Mouse (Mus musculus) R1 (cell line): ENCODE measurements around the gene Entpd7.

ENCODE experiments used
- DNase-seq: peaks from one replicate; pipeline ENCODE4 v3.0.0-alpha.2; 2018; ENCODE audit warnings: low read depth, low spot score

Gene Entpd7

DNA sequence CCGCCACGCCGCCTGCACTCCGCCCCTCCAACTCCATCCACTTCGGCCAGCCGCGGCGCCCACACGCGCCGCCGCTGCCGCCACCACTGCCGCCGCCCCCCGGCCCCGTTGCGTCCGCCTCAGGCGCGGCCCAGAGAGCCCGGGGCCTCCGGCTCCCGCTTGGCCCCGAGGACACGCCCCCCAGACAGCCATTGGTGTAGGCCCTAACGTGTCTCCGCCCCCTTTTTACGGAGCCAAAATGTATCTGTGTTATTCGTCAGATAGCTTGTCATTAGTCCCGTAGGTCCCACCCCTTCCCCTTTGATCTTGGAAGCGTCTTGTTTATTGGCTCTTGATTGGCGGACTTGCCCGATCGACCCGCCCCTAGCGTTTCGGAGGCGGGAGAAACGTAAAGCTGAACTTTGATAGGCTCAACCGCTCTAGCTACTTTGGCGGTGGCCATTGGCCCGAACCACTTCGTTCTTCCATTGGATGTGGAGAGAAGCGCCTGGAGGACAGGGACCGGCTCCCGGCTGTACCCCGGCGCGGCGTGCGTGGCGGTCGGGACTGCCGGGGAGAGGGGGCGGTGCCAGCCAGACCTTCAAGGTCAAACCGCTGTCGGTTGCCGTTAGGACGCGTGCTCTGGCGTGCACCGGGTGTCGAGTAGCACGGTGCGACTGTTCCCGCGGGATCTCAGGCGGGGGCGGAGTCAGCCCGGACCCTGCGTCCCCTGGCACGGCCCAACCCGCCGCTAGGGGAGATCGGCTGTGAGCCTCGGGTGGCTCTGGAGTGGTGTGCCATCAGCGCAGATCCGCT lies 14.5 kb upstream of the Entpd7 start, which contains the start of gene Slc25a28:
TSS of gene Slc25a28 (minus strand) at position 152 of the 795 bp plus-strand sequence.
- peak; percentile 100 for DNase-seq

DNA sequence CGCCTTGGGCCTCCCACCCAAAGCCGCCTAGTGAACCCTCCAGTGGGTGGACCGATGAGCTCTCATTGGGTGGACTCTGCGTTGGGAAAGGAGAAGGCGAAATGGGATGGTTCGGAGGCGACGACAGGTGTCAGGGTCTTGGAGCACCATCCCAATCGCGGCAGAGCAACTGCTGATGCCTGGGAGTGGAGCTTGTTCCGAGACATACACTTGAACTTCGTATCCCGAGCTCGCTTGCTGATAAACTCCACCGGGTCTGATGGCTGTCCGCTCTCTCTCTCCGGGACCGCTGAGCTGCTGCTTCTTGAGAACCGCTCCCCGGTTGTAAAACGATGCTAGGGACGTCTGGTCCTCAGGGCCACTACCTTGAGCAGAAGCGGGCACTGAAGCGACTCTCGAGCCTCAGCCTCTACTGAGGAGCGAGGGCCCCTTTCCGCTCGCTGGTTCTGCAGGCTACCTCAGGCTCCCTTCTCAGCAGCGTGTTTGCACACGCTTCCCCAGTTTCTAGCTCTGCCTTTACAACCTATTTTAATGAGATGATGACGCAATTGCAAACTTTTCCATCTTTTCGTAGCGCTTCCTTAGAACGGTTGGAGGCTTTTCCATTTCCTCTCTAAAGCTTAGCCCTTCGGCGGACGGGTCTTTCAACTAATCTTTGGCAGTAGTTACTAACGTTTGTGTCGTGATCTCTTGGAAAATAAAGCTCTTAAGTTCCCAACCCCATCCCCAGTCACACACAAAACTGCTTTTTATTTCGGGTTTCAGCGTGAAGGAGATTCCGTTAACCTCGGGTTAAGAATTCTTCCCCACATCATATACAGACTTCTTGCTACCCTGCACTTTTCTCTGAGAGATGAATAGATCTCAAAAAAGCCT lies 13.7 kb upstream of the Entpd7 start:
- DNase-seq: peak; percentile 54

DNA sequence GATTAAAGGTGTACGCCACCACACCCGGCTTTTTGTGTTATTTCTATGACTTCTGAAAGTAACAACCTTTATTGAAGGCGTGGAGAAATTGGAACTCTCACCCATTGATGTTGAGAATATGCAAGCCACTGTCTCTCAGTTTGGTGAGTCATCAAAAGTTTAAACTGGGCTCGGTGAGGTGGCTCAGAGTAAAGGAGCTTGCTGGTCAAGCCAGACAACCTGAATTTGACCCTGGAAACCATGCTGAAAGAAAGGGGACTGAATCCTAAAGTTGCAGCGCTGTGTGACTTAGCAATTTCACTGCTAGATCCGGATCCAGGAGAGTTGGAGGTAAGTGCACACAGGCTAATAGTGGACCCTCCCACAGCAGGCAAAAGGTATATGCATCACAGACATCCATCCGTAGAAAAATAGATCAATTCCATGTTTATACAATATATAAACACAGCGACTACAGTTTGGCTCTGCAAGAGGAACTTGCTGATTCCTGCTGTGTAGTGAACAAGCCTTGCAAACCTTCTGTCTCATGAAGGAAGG lies 10.9 kb upstream of the Entpd7 start:
- no peak for DNase-seq

DNA sequence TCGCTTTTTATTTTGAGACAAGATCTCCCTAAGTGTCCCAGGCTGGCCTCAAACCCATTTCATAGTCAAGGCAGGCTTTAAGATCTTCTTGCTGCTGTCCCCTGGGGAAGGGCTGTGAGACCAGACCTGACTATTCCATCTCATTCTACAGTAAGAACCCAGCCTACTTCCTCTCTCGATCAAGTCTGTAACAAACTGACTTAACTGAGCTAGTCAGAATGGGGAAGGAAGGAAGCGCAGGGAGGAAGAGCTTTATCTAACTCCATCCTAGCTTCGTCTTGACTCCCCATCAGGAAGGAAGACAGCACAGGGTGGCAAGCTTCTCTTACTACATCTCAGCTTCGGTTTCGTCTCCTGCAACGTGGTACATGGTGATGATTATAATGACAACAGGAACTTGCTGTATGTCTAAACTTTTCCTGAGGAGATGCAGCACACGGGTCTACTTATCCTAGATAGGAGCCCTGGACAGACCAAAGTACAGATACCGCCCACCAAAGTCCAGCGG lies 9.9 kb upstream of the Entpd7 start:
- DNase-seq: no peak

DNA sequence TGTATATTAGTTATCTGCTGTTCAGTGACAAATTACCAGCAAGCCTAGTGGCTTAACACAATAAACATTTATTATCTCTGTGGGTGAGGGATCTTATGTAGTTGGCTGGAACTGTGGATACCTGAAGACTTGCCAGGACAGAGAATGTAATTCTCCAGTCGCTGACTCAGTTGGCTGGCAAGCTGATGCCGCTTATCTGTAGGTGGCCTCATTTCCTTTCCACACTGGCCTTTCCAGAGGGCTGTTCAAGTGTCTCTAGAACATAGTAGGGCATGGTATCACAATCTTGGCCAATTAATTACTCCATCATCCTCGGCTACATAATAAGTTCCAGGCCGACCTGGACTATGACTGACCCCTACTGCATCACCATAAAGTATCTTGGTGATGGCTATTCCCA lies 7.9 kb upstream of the Entpd7 start:
- no peak for DNase-seq

DNA sequence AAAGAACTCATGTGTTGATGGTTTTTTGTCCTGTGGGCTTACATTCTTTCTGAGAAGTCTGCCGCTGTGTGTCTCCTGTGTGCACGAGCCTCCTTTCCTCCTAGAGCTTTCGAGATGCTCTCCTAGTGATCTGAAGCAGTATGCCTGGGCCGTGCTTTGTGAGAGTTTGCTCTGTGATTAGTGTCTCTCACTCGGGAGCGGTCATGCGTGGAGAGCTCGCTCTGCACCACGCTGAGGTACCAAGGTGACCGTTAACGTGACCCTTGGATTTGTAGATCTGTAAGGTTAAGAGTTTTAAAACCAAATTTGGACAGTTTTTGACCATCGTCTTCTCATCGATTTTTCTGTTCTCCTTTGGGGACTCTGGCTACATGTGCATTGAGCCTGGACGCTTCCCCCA lies 3.3 kb downstream of the Entpd7 start:
- no peak for DNase-seq

DNA sequence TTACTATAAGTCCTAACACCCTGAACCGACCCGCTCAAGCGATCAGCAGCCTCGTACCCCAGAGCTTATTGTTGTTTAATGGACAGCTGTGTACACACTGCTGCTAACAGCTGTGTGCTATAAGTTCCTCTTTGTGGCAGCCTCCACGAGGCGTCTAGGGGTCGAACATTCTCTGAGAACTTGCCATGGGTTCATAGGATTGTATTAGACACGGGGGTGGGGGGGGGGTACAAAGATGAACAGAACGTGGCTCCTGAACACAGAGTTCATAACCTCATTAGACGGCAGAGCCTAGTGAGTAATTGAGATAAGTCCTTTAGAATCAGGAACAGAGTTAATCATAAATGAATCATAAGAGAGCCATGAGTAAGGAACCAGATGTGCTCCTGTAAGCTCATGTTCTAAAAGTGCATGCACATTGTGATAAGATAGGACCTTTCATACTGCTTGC lies 6.1 kb downstream of the Entpd7 start:
- DNase-seq: no peak

DNA sequence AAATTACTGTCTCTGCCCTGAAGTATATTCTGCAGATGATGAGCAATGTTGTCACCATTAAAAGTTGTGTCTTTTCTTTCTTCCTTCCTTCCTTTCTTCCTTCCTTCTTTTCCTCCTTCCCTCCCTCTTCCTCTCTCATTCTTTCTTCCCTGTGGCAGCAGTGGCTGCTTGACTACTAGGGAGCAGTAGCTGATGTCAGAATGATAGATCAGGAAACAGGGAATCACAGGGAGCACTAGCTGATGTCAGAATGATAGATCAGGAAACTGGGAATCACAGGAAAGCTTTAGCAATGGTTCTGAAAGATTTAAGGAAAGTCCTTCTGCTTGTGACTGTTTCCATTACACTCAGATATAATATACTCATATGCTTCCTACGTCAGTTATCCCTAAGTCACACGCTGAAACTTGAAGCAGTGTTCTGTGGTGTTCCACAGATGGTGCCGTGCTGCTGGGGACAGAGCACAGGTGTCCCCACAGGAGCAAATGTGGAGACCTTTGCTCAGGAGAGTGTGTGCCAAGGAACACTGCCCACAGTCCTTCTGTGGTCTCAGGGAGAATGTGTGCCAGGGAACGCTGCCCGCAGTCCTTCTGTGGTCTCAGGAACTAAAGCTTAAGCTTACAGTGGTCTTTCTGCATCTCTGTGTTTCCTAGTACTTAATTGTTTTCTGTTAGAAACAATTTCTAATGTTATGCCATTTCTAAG lies 8.3 kb downstream of the Entpd7 start:
- no peak for DNase-seq

DNA sequence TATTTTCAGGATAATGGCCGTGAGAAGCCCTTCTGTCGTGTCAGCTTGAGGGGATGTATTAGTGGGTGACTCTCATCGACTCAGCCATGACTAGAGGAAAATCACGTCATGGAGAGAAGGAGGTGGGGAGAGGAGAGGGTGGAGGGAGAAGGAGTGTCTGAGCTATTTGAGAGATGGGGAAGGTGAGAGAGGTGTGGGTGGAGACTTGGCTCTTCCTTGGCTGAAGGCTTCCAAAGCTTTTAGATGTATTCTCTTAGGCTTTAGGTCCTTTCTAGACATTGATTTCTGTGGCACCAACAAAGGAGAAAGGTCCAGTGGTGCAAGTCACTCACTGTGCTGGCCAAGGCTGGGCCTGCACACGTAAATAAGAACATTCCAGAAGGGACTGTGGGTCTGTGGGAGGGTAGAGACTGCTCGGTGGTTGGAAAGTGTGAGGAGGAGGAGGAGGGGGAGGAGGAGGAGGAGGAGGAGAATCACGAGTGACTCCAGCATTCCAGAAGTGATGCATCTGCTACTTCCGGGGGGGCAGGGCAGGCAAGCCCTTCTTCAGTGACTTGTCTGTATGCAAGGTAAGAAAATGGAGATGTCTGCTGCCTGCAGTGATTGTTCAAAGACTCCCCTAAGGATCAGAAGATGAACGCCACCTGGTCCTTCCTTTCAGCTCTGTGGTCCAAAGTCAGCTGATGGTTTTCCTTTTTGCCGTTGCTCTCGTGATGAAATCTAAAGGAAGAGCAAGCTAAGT lies 9.7 kb downstream of the Entpd7 start:
- DNase-seq: peak; percentile 56

DNA sequence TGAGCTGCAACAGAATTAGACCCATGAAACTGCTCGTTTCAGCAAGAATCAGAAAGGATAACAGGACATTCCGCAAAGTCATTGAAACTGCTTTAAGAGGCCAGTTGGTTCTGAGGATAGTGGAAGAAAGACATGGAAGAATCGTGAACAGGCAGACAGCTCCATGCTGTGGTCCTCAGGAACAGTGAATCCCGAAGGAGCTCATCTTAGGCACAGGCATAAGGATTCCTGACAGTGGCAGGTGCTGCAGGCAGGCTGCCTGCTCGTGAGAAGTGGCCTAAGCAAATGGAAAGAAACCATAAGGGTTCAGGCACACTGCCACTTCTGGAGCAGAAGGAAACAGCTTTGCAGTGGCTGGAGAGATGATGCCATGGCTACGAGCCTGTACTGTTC lies 10.3 kb downstream of the Entpd7 start:
- no peak for DNase-seq

DNA sequence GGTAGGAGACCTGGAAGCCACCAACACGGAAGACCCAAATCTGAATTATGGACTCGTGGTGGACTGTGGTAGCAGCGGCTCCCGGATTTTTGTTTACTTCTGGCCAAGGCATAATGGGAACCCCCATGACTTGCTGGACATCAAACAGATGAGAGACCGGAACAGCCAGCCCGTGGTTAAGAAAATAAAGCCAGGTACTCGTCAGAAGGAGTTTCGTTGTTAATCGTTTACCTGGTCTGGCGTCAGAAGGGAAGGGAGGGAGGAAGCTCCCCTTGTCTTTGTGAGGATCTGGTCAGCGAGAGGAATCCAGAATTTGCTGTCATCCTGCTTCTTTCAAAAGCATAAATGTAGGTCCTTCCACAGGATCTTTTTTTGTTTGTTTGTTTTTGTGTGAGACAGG lies 14.7 kb downstream of the Entpd7 start:
- DNase-seq: no peak

DNA sequence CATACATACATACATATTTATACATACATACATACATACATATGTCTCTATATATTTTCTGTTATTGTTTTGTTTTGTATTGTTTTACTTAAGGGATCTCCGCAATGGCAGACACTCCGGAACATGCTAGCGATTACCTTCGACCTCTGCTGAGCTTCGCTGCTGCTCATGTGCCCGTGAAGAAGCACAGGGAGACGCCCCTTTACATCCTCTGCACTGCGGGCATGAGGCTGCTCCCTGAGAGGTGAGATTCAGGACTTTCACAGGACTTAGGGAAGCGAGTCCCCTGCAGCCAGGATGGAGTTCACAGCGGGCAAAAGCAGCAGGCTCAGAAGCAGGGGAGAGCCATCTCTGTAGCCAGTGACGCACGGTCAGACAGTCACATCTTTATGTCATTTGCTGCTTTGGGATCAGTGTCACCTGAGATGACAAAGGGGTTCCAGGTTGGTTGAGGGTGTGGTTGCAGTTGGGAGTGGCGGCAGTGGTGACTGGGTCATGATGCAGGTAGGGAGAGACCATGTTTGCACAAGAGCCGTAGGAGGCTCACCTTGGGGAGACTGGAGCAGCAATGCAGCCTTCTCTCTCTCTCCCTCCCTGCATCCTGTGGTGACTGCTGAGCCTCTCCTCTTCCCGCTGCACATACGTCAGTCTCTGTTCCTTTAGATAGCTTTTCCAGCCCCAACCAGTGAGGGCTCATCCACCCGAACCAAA lies 15.5 kb downstream of the Entpd7 start:
- DNase-seq: no peak

DNA sequence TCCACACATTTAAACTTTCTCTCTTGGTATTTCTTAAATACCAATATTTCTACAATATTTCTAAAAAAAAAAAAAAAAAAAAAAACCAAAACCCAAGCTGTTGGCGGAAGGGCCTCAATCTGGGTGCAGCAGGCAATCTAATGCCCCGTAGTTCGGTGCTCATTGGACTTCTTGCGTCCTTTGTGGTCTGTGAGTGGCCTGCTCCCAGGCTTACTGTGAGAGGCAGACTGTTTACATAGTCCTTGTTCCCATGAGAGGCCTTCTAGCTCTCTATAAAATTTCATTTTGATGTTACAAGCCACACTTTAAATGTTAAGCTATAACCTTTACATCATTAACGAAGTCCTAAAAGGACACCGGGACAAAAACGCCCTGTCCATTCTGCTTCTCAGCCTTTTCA lies 18.7 kb downstream of the Entpd7 start:
- no peak for DNase-seq

DNA sequence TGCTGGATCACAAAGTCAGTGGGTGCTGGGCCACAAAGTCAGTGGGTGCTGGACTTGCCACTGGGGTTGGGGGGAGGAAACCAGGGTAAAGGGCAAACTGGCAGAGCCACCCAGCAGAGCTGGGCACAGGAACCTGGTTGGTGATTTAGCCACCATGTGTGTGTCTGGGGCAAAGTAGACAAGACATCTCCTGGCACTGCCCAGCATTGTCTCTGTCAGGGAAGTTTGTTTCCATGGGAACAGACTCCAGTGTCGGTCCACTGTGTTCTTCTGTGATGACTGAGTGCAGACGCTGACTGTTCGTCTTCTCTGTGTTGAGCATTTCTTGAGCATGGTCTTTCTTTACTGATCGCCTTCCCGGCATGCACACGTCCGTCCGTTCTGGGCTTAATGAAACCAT lies 19.8 kb downstream of the Entpd7 start:
- DNase-seq: no peak

DNA sequence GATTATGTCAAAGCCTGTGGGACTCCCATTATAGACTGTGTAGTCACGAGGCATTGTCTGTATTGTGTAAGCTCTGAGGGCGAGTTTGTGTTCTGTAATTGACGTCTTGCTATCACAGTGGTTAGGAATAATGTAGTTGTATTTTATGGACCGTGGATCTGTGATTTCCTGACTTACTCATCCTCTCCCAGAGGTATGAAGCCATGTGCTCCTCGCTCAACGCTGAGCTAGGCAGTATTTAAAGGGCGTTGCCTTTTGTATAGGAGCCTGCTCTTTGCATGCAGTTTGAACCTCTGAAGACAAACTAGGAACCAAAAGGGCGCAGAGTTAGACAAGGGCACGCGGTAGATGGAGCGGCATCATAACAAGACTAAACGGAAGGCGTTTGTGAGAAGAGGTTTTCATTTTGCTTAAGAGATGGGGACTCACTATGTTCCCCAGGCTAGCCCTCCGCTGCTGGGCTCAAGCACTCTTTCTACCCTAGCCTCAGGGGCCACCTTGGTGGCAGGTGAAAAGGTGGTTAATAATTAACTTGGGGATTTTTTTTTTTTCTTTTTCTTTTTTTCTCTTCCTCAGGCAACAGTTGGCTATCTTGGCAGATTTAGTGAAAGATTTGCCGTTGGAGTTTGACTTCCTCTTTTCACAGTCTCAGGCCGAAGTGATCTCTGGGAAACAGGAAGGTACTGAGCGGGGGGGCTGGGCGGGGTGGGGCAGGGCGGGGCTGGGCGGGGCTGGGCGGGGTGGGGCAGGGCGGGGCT lies 21.9 kb downstream of the Entpd7 start:
- peak; percentile 54 for DNase-seq

DNA sequence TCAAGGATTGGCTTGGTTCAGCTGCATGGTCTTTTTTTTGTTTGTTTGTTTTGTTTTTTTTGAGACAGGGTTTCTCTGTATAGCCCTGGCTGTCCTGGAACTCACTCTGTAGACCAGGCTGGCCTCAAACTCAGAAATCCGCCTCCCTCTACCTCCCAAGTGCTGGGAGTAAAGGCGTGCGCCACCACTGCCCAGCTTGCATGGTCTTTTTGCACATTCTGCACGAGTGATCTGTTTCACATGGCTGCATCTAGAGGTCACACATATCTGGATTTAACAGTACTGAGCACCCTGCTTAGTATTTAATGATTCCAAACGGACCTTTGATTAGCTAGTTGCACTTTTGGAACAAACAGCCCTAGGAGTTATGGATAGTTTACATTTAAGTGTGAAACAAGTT lies 22.5 kb downstream of the Entpd7 start:
- no peak for DNase-seq

DNA sequence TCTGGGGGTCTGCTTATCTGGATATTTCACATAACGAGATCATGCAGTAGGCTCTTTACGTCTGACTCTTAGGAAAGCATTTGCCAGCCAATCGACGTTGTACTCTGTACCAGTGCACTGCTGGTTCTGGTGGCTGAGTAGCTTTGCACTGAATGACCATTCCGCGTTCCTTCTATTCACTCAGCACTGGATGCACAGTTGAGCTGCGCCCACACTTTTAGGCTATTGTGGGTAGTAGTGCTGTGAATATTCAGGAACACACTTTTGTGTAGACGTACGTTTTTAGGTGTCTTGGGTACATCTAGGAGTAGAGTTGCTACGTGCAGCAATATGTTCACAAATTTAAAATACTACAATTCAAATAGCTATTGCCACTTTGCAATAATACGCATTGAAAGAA lies 30.6 kb downstream of the Entpd7 start:
- no peak for DNase-seq

DNA sequence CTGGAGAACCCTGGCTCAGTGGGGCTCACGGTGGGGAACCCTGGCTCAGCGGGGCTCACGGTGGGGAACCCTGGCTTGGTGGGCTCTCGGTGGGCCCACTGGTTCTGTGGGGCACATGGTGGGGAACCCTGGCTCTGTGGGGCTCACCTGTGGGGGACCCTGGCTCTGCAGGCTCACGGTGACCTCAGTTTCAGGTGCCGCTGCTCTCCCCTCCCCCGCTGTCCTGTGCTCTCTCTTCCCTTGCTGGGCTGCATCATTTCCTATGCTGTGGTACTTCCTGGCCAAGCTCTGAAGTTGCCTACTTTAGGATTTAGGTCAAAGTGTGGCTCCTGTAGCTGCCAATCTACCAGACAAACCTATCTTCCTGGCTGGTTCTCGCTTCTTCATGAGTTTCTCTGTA lies 33.4 kb downstream of the Entpd7 start:
- DNase-seq: no peak

DNA sequence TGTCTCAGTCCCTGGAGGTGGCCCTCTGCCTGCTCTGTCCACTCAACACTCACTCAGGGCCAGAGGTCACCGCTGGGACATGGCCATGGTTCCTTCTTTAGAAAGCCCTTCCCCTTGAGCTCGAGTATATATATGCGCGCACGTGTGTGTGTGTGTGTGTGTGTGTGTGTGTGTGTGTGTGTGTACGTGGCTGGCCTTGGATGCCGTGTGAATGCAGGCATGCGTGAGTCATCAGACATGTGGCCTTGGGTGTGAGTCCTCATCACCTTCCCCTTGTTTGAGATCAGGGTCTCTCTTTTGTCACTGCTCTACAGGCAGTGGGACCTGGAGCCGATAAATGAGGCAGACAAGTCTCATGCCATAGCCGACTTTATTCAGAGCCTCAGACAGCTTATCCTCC lies 34.0 kb downstream of the Entpd7 start:
- no peak for DNase-seq

DNA sequence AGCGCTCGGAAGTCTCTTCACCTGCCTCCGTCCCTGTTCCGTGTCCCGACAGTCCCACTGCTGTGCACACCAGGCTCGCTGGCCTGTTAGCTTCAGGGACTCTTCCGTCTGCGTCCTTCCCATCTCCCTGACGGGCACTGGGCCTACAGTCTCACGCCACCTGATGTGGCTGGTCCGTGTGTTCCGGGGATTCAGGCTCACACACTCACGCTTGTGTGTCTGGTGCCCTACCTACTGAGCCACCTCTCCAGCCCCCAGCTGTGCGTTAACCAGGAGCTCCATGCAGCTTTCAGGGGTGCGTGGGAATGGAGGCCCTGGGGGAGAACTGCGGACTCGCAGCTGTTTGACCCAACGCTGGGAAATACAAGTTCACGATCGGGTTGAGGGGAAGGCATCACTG lies 34.7 kb downstream of the Entpd7 start:
- no peak for DNase-seq
